Mouse (Mus musculus): ENCODE results near the gene Pop4. TPM values are rescaled to one million over a fixed set of nuclear protein-coding genes. Genes with fewer than 3 reads are reported as not detected.

Pop4 gene
- polyA plus RNA-seq, 1 experiment from 2014 or later, result 84.2 TPM

DNA sequence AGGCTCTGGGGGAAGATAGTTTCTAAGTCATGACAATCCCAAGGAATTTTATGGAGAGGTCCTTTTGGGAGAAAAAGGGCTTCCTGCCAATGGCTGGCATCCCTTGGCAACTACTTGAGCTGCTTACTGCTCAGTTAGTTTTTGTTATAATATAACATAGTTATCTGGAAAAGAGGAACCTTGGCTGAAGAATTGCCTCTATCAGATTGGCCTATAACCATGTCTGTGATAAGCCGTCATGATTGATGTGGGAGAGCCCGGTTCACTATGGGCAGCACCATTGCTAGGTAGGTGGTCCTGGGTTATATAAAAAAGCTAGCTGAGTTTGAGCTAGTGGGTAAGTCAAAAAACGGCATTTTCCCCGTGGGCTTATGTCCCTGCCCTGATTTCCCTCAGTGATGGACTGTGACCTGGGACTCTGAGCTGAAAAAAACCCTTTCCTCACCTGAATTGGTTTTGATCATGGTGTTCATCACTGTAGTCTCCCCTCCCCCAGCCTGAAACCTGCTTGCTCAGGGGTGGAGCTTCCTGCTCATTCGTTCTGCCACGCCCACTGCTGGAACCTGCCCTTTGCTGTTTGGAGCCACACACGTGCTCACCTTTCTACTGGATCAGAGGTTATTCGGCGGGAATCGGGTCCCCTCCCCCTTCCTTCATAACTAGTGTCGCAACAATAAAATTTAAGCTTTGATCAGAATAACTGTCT, 34.7 kb downstream of the Pop4 start:
- 45% methylated on average over 11 of the region's 11 CpGs for WGBS

DNA sequence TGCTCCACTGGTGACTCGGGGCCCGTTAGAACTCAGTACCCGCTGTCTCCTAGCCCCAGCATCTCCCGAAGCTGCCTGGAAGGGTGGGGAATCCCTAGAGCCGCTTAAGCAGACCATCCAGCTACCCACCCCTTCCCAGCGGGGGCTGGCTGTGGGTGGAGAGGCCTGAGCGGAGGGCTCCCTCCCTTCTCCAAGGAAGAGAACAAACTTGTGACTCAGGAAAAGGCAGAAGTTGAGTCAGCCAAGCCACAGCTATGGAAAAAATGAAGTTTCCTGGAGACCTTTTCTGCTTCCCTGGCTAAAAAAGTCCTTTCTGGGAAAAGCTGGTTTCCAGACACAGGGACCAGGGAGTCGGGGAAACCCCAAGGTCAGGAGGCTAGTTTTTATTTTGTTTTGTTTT, 40.9 kb downstream of the Pop4 start:
- H3K4me1 ChIP-seq, result peaks cover 21% of the 10 kb centered on the region
- H3K4me3 ChIP-seq, result no peak overlapping the region
- H3K27me3 ChIP-seq (replicated peaks; ENCODE audit: low read depth, poor library complexity, severe bottlenecking), result peaks cover 21% of the 10 kb centered on the region
- no peak for DNase-seq (ENCODE audit: low spot score)
- no peaks in the 10 kb centered on the region for H3K9me3 ChIP-seq
- WGBS, result 21% methylated on average over 8 of the region's 8 CpGs
- no peaks in the 10 kb centered on the region for H3K36me3 ChIP-seq (replicated peaks)
- no peak overlapping the region for H3K27ac ChIP-seq (replicated peaks)

More for the DNA sequence above, 34.7 kb downstream of the Pop4 start:
- Histone ChIP-seq H3K36me3 (replicated peaks) (no peaks in the 10 kb centered on the region), H3K9me3 (no peaks in the 10 kb centered on the region), H3K4me1 (no peaks in the 10 kb centered on the region), H3K27ac (replicated peaks) (no peak overlapping the region), H3K27me3 (replicated peaks; ENCODE audit: low read depth, poor library complexity, severe bottlenecking) (no peaks in the 10 kb centered on the region), H3K4me3 (no peak overlapping the region)
- DNase-seq (ENCODE audit: low spot score), result no peak

DNA sequence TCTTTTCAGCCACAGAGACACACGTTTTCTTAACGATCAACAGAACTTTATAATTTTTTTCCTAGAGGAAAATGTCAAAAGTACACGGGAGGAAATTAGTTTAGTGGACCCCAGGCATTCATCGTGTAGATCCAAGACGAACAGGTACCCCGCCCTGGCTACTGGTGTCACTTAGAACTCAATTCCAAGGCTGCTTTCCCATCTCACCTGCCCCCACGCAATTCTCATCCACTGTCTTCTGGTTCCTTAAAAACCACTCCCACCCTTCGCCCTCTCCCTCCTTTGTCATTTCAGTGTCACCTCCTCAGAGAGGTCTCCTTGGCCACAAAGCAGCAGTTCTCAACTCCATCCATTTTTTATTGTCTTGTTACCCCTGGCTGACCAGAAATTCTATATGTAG, 42.9 kb downstream of the Pop4 start:
- Histone ChIP-seq H3K9me3 (no peaks in the 10 kb centered on the region), H3K27ac (replicated peaks) (peak overlapping the region; percentile 83; the same call in 1 of the 2 replicates), H3K4me3 (peak overlapping the region; percentile 69), H3K4me1 (peaks cover 28% of the 10 kb centered on the region), H3K27me3 (replicated peaks; ENCODE audit: low read depth, poor library complexity, severe bottlenecking) (peaks cover 21% of the 10 kb centered on the region), H3K36me3 (replicated peaks) (no peaks in the 10 kb centered on the region)
- no peak for DNase-seq (ENCODE audit: low spot score)
- 18% methylated on average over 8 of the region's 8 CpGs for WGBS

DNA sequence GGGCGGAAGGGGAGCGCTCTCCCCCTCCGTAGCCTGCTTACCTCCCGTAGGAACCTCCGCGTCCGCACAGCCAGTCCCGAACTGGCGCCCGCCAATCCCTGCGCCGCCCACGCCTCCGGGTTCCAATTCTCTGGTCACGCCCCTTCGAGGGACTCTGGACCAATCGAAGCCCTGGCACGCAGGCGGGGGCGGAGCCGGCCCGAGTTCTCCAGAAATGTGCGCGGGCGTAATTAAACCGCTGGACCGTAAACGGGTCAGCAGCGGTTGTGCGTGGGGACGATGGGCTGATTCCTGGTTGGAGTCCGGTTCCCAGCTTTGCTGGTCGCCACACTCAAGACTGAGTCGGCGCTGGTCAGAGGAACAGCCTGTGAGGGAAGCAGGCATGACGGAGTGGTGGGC, 43.3 kb downstream of the Pop4 start, which contains the start of gene Plekhf1:
Gene Plekhf1, minus strand, starts transcription at position 117 of the 399 bp plus-strand sequence.
- no peaks in the 10 kb centered on the region for H3K36me3 ChIP-seq (replicated peaks)
- H3K27ac ChIP-seq (replicated peaks), result peak within 1 kb of the TSS; percentile 83

DNA sequence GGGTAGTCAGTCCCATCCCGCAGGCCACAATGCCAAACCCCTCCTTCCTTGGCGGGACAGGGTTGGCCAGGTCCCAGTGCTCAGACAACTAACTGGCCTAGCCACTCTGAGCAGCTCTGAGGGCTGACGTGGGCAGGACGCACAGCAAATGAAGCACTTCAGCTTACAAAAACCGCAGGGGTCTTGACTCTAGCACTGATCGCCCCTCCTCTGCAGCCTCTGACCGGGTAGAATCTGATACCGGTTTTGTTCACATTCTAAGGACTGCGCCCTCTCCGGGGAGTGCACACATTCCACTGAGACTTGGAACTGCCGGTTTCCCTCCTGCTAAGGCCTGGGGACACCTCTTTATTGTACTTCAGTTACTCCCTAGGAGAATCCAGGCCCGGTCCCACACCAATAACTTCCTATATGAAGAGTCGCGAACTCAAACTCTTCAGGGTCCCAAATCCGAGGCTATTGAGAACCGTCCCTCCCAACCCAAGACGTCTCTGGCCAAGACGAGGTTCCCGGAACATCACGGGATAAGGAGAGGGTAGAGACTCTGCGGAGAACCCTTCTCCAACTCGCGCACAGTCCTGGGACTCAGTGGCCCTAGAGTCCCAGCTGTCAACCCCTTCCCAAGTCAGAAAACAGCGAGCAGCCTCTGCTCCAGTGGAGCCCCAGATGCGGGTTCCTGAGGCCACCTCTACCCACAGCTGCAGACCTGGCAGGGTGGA, 43.9 kb downstream of the Pop4 start:
- Histone ChIP-seq H3K27ac (replicated peaks) (peak overlapping the region; percentile 83), H3K4me1 (peaks cover 28% of the 10 kb centered on the region), H3K4me3 (peak overlapping the region; percentile 69), H3K27me3 (replicated peaks; ENCODE audit: low read depth, poor library complexity, severe bottlenecking) (peaks cover 21% of the 10 kb centered on the region), H3K36me3 (replicated peaks) (no peaks in the 10 kb centered on the region), H3K9me3 (no peaks in the 10 kb centered on the region)
- WGBS, result under 1% methylated on average over 25 of the region's 25 CpGs
- peak; percentile 75 for DNase-seq (ENCODE audit: low spot score)

More for the DNA sequence above, 43.3 kb downstream of the Pop4 start, which contains the start of gene Plekhf1:
- peaks cover 28% of the 10 kb centered on the region for H3K4me1 ChIP-seq
- H3K27me3 ChIP-seq (replicated peaks; ENCODE audit: low read depth, poor library complexity, severe bottlenecking), result peaks cover 21% of the 10 kb centered on the region
- peak; percentile 96 for DNase-seq (ENCODE audit: low spot score)
- peak within 1 kb of the TSS; percentile 69 for H3K4me3 ChIP-seq
- WGBS, result under 1% methylated on average over 36 of the region's 36 CpGs
- no peaks in the 10 kb centered on the region for H3K9me3 ChIP-seq

DNA sequence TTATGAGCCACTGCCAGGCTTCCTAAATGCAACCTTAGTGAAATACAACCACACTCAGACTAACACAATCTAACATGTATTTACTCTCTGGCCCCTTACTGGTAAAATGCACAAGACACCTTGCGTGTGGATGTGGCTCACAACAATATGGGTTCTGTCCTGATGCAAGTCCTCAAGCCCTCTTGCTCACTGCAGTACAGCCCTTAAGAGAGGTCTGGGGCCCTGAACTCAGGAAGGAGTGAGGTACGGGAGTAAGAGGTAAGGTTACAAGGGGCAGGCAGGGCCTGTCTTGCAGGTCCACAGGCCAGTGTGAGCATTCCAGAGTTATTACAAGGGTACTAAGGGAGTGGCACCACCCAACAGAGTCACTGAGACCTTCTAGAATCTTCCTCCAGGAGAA, 45.0 kb downstream of the Pop4 start:
- H3K9me3 ChIP-seq, result no peaks in the 10 kb centered on the region
- 78% methylated on average over 2 of the region's 2 CpGs for WGBS
- H3K36me3 ChIP-seq (replicated peaks), result peaks cover 9% of the 10 kb centered on the region
- peaks cover 28% of the 10 kb centered on the region for H3K4me1 ChIP-seq
- H3K27ac ChIP-seq (replicated peaks), result no peak overlapping the region
- H3K27me3 ChIP-seq (replicated peaks; ENCODE audit: low read depth, poor library complexity, severe bottlenecking), result peaks cover 21% of the 10 kb centered on the region
- DNase-seq (ENCODE audit: low spot score), result no peak
- no peak overlapping the region for H3K4me3 ChIP-seq

DNA sequence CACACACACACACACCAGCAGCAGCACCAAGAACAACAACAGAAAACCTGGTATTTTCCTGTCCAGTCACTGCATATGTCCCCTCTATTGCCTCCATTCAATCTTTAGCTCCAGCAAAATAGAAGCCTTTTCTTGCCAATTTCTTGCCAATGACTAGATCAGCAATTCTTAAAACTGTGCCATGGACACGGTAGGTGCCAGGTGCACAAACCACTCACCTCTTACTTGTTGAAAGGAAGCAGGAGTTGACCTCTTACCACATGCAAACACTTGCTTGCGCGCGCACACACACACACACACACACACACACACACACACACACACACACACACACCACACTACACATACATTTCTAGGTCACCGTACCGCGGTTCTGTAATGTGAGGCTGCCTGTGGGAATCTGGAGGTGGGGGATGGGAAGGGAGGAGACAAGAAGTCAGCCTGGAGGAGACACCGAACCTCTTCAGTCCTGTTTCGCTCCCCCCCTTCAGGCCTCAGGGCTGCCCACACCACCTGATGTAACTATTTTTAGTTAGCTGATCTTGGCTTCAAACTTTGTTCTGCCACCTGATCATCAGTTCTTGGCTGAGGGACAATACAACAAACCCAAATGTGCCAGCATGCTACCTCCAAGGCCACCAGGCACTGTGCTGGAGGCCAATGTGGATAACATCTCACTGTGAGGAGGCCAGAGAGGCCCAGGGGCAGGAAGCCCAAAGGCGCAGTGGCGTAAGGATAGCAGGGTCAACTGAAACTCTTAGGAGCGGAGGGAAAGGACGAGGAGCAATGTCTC, 46.5 kb downstream of the Pop4 start:
- WGBS, result 79% methylated on average over 13 of the region's 13 CpGs

DNA sequence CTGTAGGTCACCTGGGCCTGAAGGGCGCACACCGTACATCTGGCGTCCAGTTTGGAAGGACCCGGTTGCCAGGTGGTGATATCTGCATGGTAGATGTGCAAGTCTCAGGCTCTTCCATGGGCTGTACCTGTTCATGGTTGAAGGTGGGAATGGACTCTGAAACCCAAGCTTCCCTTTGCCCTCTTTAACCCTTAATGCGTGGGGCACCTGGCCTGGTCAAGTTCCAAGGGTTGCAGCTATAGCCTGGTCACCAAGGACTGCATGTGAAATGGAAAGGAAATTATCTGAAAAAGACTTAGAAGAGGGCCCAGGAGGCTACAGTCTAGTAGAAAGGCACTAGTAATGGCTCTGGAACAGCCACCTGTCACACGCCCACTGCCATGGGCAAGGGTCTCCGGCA, 50.4 kb downstream of the Pop4 start:
- H3K9me3 ChIP-seq, result no peaks in the 10 kb centered on the region
- H3K36me3 ChIP-seq (replicated peaks), result peaks cover 21% of the 10 kb centered on the region
- no peak for DNase-seq (ENCODE audit: low spot score)
- peaks cover 7% of the 10 kb centered on the region; the same call in 1 of the 2 replicates for H3K4me1 ChIP-seq
- no peak overlapping the region for H3K4me3 ChIP-seq
- no peak overlapping the region for H3K27ac ChIP-seq (replicated peaks)
- no peaks in the 10 kb centered on the region for H3K27me3 ChIP-seq (replicated peaks; ENCODE audit: low read depth, poor library complexity, severe bottlenecking)
- 91% methylated on average over 7 of the region's 7 CpGs for WGBS

More for the DNA sequence above, 46.5 kb downstream of the Pop4 start:
- H3K9me3 ChIP-seq, result no peaks in the 10 kb centered on the region
- H3K4me3 ChIP-seq, result no peak overlapping the region
- H3K27ac ChIP-seq (replicated peaks), result no peak overlapping the region
- peaks cover 28% of the 10 kb centered on the region for H3K4me1 ChIP-seq
- peaks cover 15% of the 10 kb centered on the region for H3K27me3 ChIP-seq (replicated peaks; ENCODE audit: low read depth, poor library complexity, severe bottlenecking)
- DNase-seq (ENCODE audit: low spot score), result no peak
- peaks cover 21% of the 10 kb centered on the region for H3K36me3 ChIP-seq (replicated peaks)

DNA sequence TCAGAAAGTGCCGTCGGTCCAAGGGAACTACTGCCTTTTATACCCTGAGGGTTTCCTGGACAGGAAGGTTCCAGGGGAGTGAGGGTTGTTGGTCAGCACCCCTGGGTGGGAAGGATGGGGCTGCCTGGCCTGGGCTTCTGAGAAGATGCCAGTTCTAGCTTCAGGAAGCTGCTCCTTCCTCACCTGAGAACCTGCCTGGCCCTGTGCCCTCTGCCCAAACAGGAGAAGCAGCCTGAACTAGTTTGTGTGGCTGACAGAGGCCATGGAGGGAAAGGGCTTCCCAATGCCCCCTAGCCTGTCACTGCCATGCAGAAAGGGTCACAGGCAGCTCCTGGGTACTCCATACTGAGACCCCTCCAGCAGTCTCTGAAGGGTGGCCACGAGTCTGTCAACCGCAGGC, 51.7 kb downstream of the Pop4 start:
- 89% methylated on average over 4 of the region's 4 CpGs for WGBS
- H3K9me3 ChIP-seq, result no peaks in the 10 kb centered on the region
- peaks cover 21% of the 10 kb centered on the region for H3K36me3 ChIP-seq (replicated peaks)
- no peak overlapping the region for H3K27ac ChIP-seq (replicated peaks)
- no peaks in the 10 kb centered on the region for H3K27me3 ChIP-seq (replicated peaks; ENCODE audit: low read depth, poor library complexity, severe bottlenecking)
- no peaks in the 10 kb centered on the region for H3K4me1 ChIP-seq
- DNase-seq (ENCODE audit: low spot score), result no peak
- no peak overlapping the region for H3K4me3 ChIP-seq

DNA sequence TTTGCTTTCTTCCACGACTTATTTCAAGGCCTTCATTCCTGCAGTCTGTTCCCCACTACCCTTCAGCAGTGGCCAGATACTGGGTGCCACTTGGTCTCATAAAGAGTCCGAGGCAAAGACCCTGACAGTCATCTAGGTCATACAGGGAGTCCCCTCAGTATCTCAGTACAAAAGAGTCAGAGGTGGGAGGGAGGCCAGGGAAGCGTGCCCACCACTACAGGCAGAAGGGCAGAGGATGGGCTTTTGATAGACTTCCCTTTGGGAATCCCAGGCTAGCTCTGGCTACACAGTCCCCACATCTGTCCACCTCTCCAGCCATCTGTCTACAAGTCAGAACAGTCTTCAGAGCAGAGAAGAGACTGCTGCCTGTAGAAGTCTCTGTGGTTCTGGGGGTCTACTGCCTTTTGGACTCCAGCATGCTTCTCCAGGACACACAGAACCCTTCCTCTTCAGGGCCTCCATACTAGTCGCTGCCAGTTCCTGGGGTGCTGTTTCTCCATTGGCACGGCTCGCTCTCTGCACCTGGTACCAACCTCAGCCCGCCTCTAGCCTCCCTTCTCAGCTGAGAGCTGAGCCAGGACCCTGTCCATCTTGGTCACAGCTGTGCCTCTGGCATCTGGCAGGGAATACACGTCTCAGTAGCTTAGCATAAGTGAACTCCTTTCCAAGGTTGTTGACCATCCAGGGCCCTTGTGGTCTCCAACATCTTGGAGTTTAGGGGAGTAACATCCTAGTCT, 52.4 kb downstream of the Pop4 start:
- Histone ChIP-seq H3K4me3 (no peak overlapping the region), H3K36me3 (replicated peaks) (peaks cover 21% of the 10 kb centered on the region), H3K27me3 (replicated peaks; ENCODE audit: low read depth, poor library complexity, severe bottlenecking) (no peaks in the 10 kb centered on the region), H3K27ac (replicated peaks) (no peak overlapping the region), H3K9me3 (no peaks in the 10 kb centered on the region), H3K4me1 (no peaks in the 10 kb centered on the region)
- no peak for DNase-seq (ENCODE audit: low spot score)
- 84% methylated on average over 8 of the region's 8 CpGs for WGBS

DNA sequence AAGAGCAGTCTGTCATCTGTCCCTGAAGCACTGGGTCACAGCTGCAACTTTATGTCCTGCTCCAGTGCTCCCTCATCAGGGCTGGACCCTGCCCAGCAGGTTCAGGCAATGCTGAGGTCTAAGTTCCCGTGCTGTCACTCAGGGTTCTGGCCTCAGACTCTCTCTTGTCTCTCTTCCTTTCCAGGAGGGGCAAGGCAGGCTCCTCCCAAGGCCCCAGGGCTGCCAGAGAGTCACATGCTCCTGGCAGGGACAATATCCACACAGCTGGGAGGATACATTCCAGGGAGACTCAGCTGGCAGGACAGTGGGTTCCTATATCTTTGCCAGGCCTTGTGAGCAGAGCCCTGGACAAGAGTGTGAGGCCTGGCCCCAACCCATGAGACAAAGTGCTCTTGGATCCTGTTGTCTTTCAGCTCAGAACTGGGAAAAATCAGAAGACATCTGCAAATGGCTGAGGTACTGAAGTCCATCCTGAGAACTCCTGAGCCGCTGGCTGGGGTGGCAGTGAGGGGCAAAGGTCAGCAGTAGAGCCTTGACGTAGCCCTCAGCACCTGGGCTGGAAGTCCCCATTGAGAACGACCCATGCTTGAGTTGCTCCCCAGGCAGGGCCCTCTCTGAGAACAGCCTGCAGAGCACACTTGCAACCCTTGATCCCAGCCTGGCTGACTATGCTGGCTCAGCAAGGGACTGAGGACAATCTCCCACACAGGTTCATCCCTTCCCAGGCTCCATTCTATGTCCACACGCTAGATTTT, 53.6 kb downstream of the Pop4 start:
- no peak for DNase-seq (ENCODE audit: low spot score)
- H3K27ac ChIP-seq (replicated peaks), result no peak overlapping the region
- peaks cover 21% of the 10 kb centered on the region for H3K36me3 ChIP-seq (replicated peaks)
- no peaks in the 10 kb centered on the region for H3K9me3 ChIP-seq
- 0 out of 2 replicates have a peak, but pooled peaks cover 4% of the 10 kb centered on the region for H3K4me1 ChIP-seq
- no peaks in the 10 kb centered on the region for H3K27me3 ChIP-seq (replicated peaks; ENCODE audit: low read depth, poor library complexity, severe bottlenecking)
- H3K4me3 ChIP-seq, result no peak overlapping the region
- 50% methylated on average over 5 of the region's 5 CpGs for WGBS

Measured in embryonic facial prominence, embryonic 10.5 days (tissue).